Mouse (Mus musculus) heart, embryonic 12.5 days (tissue): ENCODE measurements around the gene Dffa. TPM values are rescaled to one million over a fixed set of nuclear protein-coding genes. Genes with fewer than 3 reads are reported as not detected.

Experiments used
- ATAC-seq: fragments of 200-750 bp; cut with Nextera tagmentation; 2 replicates; pipeline ENCODE4 v1.8.0; 2017; ENCODE audit warnings: moderate TSS enrichment, moderate library complexity; ENCODE audit not compliant: insufficient number of reproducible peaks, low FRiP score
- H3K27ac ChIP-seq: fragments of 300-500 bp; sonication (generic); 2 replicates; pipeline ENCODE4 v1.5.1; 2016; ENCODE audit warnings: mild to moderate bottlenecking, moderate library complexity; ENCODE audit not compliant: poor library complexity, severe bottlenecking
- H3K27me3 ChIP-seq: fragments of 300-500 bp; sonication (generic); replicated peaks from 2 replicates; pipeline ENCODE4 v1.6.1; 2016; ENCODE audit warnings: mild to moderate bottlenecking, moderate library complexity
- H3K36me3 ChIP-seq: fragments of 300-500 bp; sonication (generic); 2 replicates; pipeline ENCODE4 v1.6.1; 2016; ENCODE audit warnings: mild to moderate bottlenecking, moderate library complexity
- H3K4me1 ChIP-seq: fragments of 300-500 bp; sonication (generic); replicated peaks from 2 replicates; pipeline ENCODE4 v1.6.1; 2016; ENCODE audit warnings: mild to moderate bottlenecking
- H3K4me2 ChIP-seq: fragments of 300-500 bp; sonication (generic); 2 replicates; pipeline ENCODE4 v1.6.1; 2016; ENCODE audit warnings: mild to moderate bottlenecking, moderate library complexity
- H3K4me3 ChIP-seq: fragments of 300-500 bp; sonication (generic); 2 replicates; pipeline ENCODE4 v1.5.1; 2016; ENCODE audit warnings: mild to moderate bottlenecking
- H3K9ac ChIP-seq: fragments of 300-500 bp; sonication (generic); 2 replicates; pipeline ENCODE4 v1.6.1; 2016; ENCODE audit warnings: mild to moderate bottlenecking, moderate library complexity
- H3K9me3 ChIP-seq: fragments of 300-500 bp; sonication (generic); replicated peaks from 2 replicates; pipeline ENCODE4 v1.6.1; 2016; ENCODE audit warnings: mild to moderate bottlenecking, moderate library complexity
- WGBS: fragments of 180-500 bp; shearing (Covaris S2); methylation state at CpG from one replicate; pipeline ENCODE4 v1.1.7; 2016; 5-methylcytosine and 5-hydroxymethylcytosine counted together
- polyA plus RNA-seq: library from polyadenylated mRNA; unstranded; fragments of >200 nt; fragmentation: Nextera tagmentation; extraction: Ambion mirVana; gene quantifications from 2 replicates; pipeline ENCODE4 v1.2.1, GENCODE M21; 2016

The Dffa gene
- 37.8 and 39.9 TPM in 2 replicates for polyA plus RNA-seq

GRCm38 (mm10) chr4:149103875-149104561 is at the start of gene Dffa:
TSS of gene Dffa (plus strand) at chr4:149104146.
- Histone ChIP-seq H3K27ac (0 out of 2 replicates have a peak within 1 kb of the TSS, but pooled peaks have one; percentile 22), H3K27me3 (no peaks in the 10 kb centered on the region), H3K4me1 (peaks cover 10% of the 10 kb centered on the region), H3K36me3 (peaks cover 31% of the 10 kb centered on the region), H3K9me3 (no peaks in the 10 kb centered on the region), H3K4me3 (peak within 1 kb of the TSS; percentile 67), H3K4me2 (peak within 1 kb of the TSS; percentile 91), H3K9ac (peak within 1 kb of the TSS; percentile 82)
- peak; percentile 82 for ATAC-seq
- 1% methylated on average over 35 of the region's 35 CpGs for WGBS

GRCm38 (mm10) chr4:149055847-149056246 is 48.1 kb upstream of the Dffa start:
- Histone ChIP-seq H3K36me3 (no peaks in the 10 kb centered on the region), H3K4me2 (no peak overlapping the region), H3K9me3 (no peaks in the 10 kb centered on the region), H3K4me3 (no peak overlapping the region), H3K9ac (no peak overlapping the region), H3K27ac (no peak overlapping the region), H3K27me3 (no peaks in the 10 kb centered on the region), H3K4me1 (peaks cover 43% of the 10 kb centered on the region)
- WGBS = 76% methylated on average over 6 of the region's 6 CpGs
- ATAC-seq = no peak

GRCm38 (mm10) chr4:149056957-149057356 is 47.0 kb upstream of the Dffa start:
- Histone ChIP-seq H3K27me3 (no peaks in the 10 kb centered on the region), H3K9me3 (no peaks in the 10 kb centered on the region), H3K27ac (peak overlapping the region; percentile 58), H3K36me3 (no peaks in the 10 kb centered on the region), H3K4me1 (peaks cover 48% of the 10 kb centered on the region), H3K4me2 (peak overlapping the region; percentile 58), H3K4me3 (peak overlapping the region; percentile 16), H3K9ac (peak overlapping the region; percentile 49)
- WGBS = 67% methylated on average over 16 of the region's 16 CpGs
- no peak for ATAC-seq

GRCm38 (mm10) chr4:149057470-149057869 is 46.5 kb upstream of the Dffa start:
- Histone ChIP-seq H3K4me1 (peaks cover 53% of the 10 kb centered on the region), H3K4me2 (peak overlapping the region; percentile 58)

GRCm38 (mm10) chr4:149058298-149058697 is 45.6 kb upstream of the Dffa start:
- Histone ChIP-seq H3K4me2 (0 out of 2 replicates have a peak overlapping the region, but pooled peaks have one; percentile 3), H3K9ac (0 out of 2 replicates have a peak overlapping the region, but pooled peaks have one; percentile 19), H3K4me1 (peaks cover 61% of the 10 kb centered on the region), H3K9me3 (no peaks in the 10 kb centered on the region), H3K36me3 (no peaks in the 10 kb centered on the region), H3K27ac (0 out of 2 replicates have a peak overlapping the region, but pooled peaks have one; percentile 25), H3K27me3 (no peaks in the 10 kb centered on the region), H3K4me3 (no peak overlapping the region)
- ATAC-seq = no peak
- WGBS = 63% methylated on average over 7 of the region's 7 CpGs

More at GRCm38 (mm10) chr4:149057470-149057869, 46.5 kb upstream of the Dffa start:
- ATAC-seq = 0 out of 2 replicates have a peak, but pooled peaks have one; percentile 20
- no peaks in the 10 kb centered on the region for H3K36me3 ChIP-seq
- H3K4me3 ChIP-seq = peak overlapping the region; percentile 16
- H3K9ac ChIP-seq = peak overlapping the region; percentile 49; the same call in 1 of the 2 replicates
- 30% methylated on average over 14 of the region's 14 CpGs for WGBS
- H3K27me3 ChIP-seq = no peaks in the 10 kb centered on the region
- peak overlapping the region; percentile 58 for H3K27ac ChIP-seq
- no peaks in the 10 kb centered on the region for H3K9me3 ChIP-seq

- no peak overlapping the region for H3K9ac ChIP-seq
- WGBS = 85% methylated on average over 9 of the region's 9 CpGs
Observed at GRCm38 (mm10) chr4:149059713-149060112, 44.2 kb upstream of the Dffa start.

GRCm38 (mm10) chr4:149060621-149061431 is 43.1 kb upstream of the Dffa start:
- no peaks in the 10 kb centered on the region for H3K27me3 ChIP-seq
- ATAC-seq = no peak
- WGBS = 41% methylated on average over 14 of the region's 14 CpGs
- H3K4me1 ChIP-seq = peaks cover 62% of the 10 kb centered on the region
- H3K27ac ChIP-seq = no peak overlapping the region
- no peaks in the 10 kb centered on the region for H3K36me3 ChIP-seq
- H3K9ac ChIP-seq = peak overlapping the region; percentile 13; the same call in 1 of the 2 replicates
- H3K4me2 ChIP-seq = peak overlapping the region; percentile 30
- no peaks in the 10 kb centered on the region for H3K9me3 ChIP-seq
- no peak overlapping the region for H3K4me3 ChIP-seq

More at GRCm38 (mm10) chr4:149059713-149060112, 44.2 kb upstream of the Dffa start:
- Histone ChIP-seq H3K4me3 (no peak overlapping the region), H3K9me3 (no peaks in the 10 kb centered on the region), H3K36me3 (no peaks in the 10 kb centered on the region), H3K4me1 (peaks cover 62% of the 10 kb centered on the region), H3K27ac (no peak overlapping the region), H3K27me3 (no peaks in the 10 kb centered on the region), H3K4me2 (no peak overlapping the region)
- no peak for ATAC-seq

- 55% methylated on average over 13 of the region's 13 CpGs for WGBS
- H3K4me1 ChIP-seq = peaks cover 65% of the 10 kb centered on the region
- no peak for ATAC-seq
- peak overlapping the region; percentile 13; the same call in 1 of the 2 replicates for H3K9ac ChIP-seq
- no peaks in the 10 kb centered on the region for H3K27me3 ChIP-seq
- no peak overlapping the region for H3K4me3 ChIP-seq
- H3K4me2 ChIP-seq = peak overlapping the region; percentile 30
- H3K27ac ChIP-seq = no peak overlapping the region
- no peaks in the 10 kb centered on the region for H3K9me3 ChIP-seq
- H3K36me3 ChIP-seq = 0 out of 2 replicates have a peak, but pooled peaks cover under 1% of the 10 kb centered on the region
Observed at GRCm38 (mm10) chr4:149061432-149061718, 42.6 kb upstream of the Dffa start.

GRCm38 (mm10) chr4:149062406-149063318 is 41.3 kb upstream of the Dffa start:
- peaks cover 65% of the 10 kb centered on the region for H3K4me1 ChIP-seq
- no peak overlapping the region for H3K4me3 ChIP-seq
- no peak overlapping the region for H3K4me2 ChIP-seq
- H3K9me3 ChIP-seq = no peaks in the 10 kb centered on the region
- WGBS = 60% methylated on average over 21 of the region's 21 CpGs
- H3K36me3 ChIP-seq = 0 out of 2 replicates have a peak, but pooled peaks cover 4% of the 10 kb centered on the region
- H3K9ac ChIP-seq = no peak overlapping the region
- H3K27me3 ChIP-seq = no peaks in the 10 kb centered on the region
- no peak overlapping the region for H3K27ac ChIP-seq
- no peak for ATAC-seq

GRCm38 (mm10) chr4:149064061-149064854 is 39.7 kb upstream of the Dffa start:
- 80% methylated on average over 23 of the region's 23 CpGs for WGBS
- no peak for ATAC-seq
- Histone ChIP-seq H3K36me3 (peaks cover 9% of the 10 kb centered on the region; the same call in 1 of the 2 replicates), H3K27me3 (no peaks in the 10 kb centered on the region), H3K9me3 (no peaks in the 10 kb centered on the region), H3K4me2 (no peak overlapping the region), H3K4me1 (peaks cover 52% of the 10 kb centered on the region), H3K27ac (no peak overlapping the region), H3K4me3 (no peak overlapping the region), H3K9ac (no peak overlapping the region)
